Mouse (Mus musculus) 3T3-L1 (cell line): Measurements from ENCODE around the gene Avpr1a.
A peak's percentile ranks its signal among the peaks of the same experiment; 100 is the strongest.

Experiments
- DNase-seq: peaks from one replicate; pipeline ENCODE4 v3.0.0-alpha.2; 2015; ENCODE audit warnings: low read depth, low spot score

The Avpr1a gene

DNA sequence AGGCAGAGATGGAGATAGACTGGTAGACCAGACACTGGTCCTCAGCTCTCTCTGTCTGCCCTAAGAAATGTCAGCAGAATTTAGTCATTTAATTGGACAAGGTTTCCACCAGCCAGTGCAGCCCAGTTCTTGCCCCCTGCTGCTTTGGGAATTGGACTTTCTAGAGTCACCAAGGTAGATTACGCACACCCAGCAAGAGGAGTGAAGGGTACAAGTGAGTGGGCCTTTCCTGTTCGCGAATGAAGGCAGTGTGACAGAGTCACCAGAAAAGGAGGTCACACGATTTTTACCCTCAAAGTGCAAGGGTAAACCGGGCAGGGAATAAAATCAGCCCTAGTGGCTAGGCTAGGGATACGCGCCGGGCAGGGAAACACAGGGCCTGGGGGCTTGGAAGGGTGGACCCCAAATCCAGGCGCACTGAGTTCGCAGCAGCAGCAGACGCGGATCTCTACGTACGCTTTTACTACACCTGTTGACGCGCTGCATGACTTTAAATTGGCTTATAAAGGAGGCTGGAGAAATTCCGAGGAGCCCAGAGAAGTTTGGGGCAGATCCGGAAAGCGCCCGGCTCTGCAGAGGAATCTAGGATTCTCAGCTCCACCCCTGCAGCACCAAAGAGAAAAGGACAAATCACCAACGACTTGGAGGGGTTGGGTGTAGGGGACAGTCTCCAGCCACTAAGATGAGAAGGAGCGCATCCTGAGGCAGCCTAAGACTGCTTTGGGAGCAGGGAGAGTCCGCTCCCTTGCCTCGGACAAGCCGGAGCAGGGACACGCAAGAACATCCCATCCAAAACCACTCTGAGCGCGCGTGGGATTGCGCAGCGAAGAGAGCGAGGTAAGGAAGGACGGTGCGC is at the start of gene Avpr1a:
Avpr1a (plus strand) TSS at position 639 of the 856 bp plus-strand sequence.
- no peak for DNase-seq

DNA sequence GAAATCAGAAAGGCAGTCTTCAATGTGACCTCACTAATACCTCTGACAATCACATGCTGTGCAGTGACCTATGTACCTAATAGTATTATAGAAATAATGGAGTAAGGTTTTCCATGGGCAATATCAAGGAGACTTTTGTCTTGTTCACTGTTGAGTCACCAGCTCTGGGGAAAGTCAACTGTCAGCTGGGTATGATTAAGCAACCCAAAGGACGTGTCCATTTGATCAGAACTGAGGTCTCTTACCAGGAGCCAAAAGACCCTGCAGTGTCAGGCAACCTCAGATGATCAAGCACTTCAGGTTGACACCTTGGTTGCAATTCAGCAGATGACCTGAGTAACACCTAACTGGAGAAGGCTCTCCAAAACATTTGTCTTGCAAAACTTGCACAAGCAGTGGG is 46.0 kb upstream of the Avpr1a start:
- peak; percentile 35 for DNase-seq

DNA sequence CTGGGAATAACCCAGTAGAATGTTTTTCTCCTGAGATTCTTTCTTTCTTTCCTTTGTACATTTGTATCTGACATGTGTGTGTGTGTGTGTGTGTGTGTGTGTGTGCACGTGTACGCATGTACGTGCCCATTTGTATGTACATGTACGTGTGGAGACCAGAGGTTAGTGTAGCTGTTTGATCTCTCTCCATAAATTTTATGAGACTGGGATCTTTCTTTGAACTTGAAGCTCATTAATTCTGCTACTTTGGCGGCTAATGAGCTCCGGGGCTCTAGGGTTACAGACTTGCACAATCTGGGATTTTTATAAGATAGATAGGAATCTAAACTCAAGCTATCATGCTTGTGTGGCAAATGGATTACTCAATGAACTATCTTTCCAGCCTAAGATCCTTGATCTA is 42.0 kb upstream of the Avpr1a start:
- no peak for DNase-seq

GRCm38 (mm10) chr10:122408697-122409409 is 39.4 kb upstream of the Avpr1a start:
- peak; percentile 36 for DNase-seq

DNA sequence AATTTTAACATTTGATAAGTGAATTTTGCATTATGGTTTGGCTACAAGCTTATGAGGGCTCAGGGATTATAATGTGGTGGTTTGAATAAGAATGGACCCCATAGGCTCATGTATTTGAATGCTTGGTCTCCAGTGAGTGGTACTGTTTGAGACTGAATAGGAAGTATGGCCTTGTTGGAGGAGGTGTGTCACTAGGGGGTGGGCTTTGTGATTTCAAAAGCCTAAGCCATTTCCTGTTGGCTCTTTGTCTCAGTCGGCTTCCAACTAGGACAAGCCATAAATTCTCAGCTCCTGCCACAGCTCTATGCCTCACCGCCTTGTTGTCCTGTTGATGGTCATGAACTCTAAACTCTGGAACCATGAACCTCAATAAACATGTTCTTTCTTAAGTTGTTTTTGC is 37.5 kb upstream of the Avpr1a start:
- no peak for DNase-seq

- no peak for DNase-seq
Observed at GRCm38 (mm10) chr10:122432690-122433089, 15.6 kb upstream of the Avpr1a start.

- peak; percentile 43 for DNase-seq
Observed at GRCm38 (mm10) chr10:122447275-122447674, 1.0 kb upstream of the Avpr1a start.

DNA sequence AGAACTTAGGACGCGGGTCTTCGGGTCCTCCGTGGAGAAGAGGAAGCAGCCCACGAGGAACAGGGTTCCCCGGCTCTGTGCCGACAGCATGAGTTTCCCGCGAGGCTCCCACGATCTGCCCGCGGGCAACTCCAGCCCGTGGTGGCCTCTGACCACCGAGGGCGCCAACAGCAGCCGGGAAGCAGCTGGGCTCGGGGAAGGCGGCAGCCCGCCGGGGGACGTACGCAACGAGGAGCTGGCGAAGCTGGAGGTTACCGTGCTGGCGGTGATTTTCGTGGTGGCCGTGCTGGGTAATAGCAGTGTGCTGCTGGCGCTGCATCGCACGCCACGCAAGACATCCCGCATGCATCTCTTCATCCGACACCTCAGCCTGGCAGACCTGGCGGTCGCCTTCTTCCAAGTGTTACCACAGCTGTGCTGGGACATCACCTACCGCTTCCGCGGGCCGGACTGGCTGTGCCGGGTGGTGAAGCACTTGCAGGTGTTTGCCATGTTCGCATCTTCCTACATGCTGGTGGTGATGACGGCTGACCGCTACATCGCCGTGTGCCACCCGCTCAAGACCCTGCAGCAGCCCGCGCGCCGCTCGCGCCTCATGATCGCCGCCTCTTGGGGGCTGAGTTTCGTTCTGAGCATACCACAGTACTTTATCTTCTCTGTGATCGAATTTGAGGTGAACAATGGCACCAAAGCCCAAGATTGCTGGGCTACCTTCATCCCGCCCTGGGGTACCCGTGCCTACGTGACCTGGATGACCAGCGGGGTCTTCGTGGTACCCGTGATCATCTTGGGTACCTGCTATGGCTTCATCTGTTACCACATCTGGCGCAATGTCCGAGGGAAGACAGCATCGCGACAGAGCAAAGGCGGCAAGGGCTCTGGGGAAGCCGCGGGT is 665 bp downstream of the Avpr1a start:
- no peak for DNase-seq

DNA sequence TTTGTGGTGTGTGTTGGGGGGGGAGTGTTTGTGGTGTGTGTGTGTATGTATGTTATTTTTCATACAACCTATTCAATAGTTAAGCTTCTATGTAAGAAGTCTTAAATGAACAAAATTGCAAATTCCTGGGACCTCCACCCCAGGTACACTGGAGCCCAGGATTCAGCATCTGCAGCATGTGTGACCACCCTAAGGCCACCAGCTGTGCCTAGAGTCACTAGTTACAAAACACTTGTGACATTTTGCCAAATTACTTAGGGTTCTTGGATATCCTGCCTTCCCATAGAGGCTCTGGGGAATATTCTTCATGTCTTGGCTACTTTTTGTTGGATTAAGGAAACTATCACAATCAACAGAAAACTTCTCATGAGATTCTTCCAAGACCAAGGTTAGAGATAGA is 1.6 kb downstream of the Avpr1a start:
- no peak for DNase-seq

GRCm38 (mm10) chr10:122453466-122453865 is 5.2 kb downstream of the Avpr1a start:
- DNase-seq, result peak; percentile 25

- no peak for DNase-seq
Observed at GRCm38 (mm10) chr10:122455793-122456192, 7.5 kb downstream of the Avpr1a start.

- no peak for DNase-seq
Observed at GRCm38 (mm10) chr10:122476846-122477245, 28.5 kb downstream of the Avpr1a start.

DNA sequence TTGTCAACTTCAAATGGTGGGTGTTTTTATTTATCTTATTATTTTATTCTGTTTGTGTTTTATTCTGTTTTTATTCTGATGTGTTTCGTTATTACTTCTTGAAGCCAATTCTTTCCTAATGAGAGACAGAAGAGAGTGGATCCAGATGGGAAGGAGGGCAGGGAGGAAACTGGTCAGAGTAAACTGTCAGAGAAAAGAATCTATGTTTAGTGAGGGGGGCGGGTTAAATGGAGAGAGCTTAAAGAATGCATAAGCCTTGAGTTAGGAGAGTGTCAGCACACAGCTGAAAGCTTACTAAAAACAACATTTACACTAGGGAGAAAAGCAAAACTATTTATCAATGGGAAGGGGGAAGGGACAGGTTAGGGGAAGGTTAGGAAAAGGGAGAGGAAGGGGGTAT is 50.3 kb downstream of the Avpr1a start:
- DNase-seq, result no peak

DNA sequence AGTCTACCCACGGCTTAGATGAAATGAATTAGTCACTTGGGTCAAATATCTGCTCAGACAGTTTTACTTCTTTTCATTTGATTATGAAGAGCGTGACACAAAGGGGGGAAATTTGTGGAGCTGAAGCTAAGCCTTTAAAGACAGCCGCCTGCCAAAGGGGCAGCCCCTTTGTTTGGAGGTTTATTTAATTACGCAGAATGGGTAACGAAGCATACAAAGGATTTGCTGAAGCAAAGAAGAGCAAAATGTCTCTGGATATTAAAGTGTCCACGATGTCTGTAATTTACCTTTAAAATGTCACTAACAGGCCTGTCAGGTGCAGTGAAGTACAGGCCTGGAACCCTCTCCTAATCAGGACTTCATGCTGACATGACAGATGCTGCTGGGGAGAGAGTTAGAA is 51.0 kb downstream of the Avpr1a start:
- DNase-seq, result no peak
